Mouse (Mus musculus): ENCODE measurements around the gene Gstm1. TPM values are rescaled to one million over a fixed set of nuclear protein-coding genes. Genes with fewer than 3 reads are reported as not detected.
A peak's percentile ranks its signal among the peaks of the same experiment; 100 is the strongest.
"Not testable (repeated sequence)": the region's sequence is repeated elsewhere in the genome, so short reads cannot be mapped to it uniquely, and the experiment has no call there.

The Gstm1 gene
- polyA plus RNA-seq, 1 experiment from 2014 or later, result 62.2 TPM

DNA sequence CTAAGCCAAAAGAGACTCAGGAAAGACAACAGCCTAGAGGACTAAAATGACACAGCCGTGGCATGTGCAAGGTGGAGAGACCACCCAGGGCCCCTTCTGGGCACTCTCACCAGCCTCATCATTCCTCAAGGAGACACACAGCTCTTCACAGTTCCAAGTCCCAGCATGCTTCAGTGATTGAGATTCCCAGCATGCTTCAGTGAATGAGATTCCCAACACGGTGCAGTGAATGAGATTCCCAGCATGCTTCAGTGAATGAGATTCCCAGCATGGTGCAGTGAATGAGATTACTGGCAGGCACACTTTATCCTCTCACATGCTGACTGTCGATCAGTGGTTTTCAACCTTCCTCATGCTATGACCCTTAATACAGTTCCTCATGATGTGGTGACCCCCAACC, 6.2 kb downstream of the Gstm1 start:
- no peaks in the 10 kb centered on the region for H3K36me3 ChIP-seq
- H3K4me1 ChIP-seq, result peaks cover 3% of the 10 kb centered on the region; the same call in 1 of the 2 replicates
- WGBS, result 59% methylated on average over 3 of the region's 3 CpGs
- H3K27ac ChIP-seq, result no peak overlapping the region
- no peak overlapping the region for H3K4me3 ChIP-seq
- no peaks in the 10 kb centered on the region for H3K9me3 ChIP-seq
- DNase-seq (ENCODE audit: low spot score), result no peak
- peaks cover 11% of the 10 kb centered on the region; the same call in 1 of the 2 replicates for H3K27me3 ChIP-seq (ENCODE audit: insufficient read depth, poor library complexity, severe bottlenecking)

GRCm38 (mm10) chr3:108010286-108010685, 7.5 kb downstream of the Gstm1 start:
- WGBS, result 52% methylated on average over 2 of the region's 2 CpGs
- Histone ChIP-seq H3K27ac (no peak overlapping the region), H3K4me1 (no peaks in the 10 kb centered on the region), H3K9me3 (no peaks in the 10 kb centered on the region), H3K36me3 (no peaks in the 10 kb centered on the region), H3K4me3 (no peak overlapping the region), H3K27me3 (ENCODE audit: insufficient read depth, poor library complexity, severe bottlenecking) (0 out of 2 replicates have a peak, but pooled peaks cover under 1% of the 10 kb centered on the region)
- DNase-seq (ENCODE audit: low spot score), result no peak

DNA sequence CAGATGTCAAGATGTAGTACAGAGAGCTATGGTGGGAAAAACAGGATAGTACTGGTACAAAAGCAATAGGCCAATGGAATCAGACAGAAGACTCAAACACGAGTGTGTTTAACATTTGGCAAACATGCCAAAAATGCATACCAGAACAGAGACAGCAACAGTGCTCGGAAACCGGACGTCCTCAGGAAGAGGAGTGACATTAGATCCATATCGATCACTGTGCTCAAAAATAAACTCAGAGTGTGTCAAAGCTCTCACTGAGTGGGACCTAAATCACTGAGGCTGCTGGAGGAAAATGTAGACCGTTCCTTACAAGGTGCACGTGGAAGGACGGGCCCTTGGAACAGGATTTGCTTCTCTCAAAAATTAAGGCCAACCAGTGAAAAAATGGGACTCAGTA, 15.8 kb downstream of the Gstm1 start:
- no peak for DNase-seq (ENCODE audit: low spot score)
- WGBS, result 83% methylated on average over 8 of the region's 8 CpGs
- Histone ChIP-seq H3K36me3 (no peaks in the 10 kb centered on the region), H3K27ac (no peak overlapping the region), H3K4me1 (no peaks in the 10 kb centered on the region), H3K9me3 (no peaks in the 10 kb centered on the region), H3K4me3 (no peak overlapping the region), H3K27me3 (ENCODE audit: insufficient read depth, poor library complexity, severe bottlenecking) (no peaks in the 10 kb centered on the region)

DNA sequence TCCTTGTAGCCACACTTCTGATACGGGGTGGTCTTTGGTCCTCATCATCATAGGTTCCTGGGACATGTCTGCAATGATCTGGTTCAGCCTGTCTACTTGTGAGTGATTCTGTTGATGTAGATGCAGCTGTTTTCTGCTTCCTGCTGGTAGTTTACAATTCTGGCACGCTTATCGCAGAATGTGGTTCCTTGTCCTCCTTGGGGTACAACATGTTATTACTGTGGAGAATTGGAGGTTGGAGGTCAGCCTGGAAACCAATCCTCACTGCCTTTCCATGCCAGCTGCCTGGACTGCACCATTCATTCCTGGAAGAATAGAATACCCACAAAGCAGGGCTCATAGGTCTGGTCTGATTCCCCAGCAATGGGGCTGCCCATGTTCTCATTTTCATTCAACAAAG, 18.3 kb downstream of the Gstm1 start:
- no peaks in the 10 kb centered on the region for H3K27me3 ChIP-seq (ENCODE audit: insufficient read depth, poor library complexity, severe bottlenecking)
- no peaks in the 10 kb centered on the region for H3K9me3 ChIP-seq
- H3K4me3 ChIP-seq, result no peak overlapping the region
- no peak overlapping the region for H3K27ac ChIP-seq
- WGBS, result 84% methylated on average over 3 of the region's 3 CpGs
- H3K4me1 ChIP-seq, result no peaks in the 10 kb centered on the region
- DNase-seq (ENCODE audit: low spot score), result no peak
- H3K36me3 ChIP-seq, result no peaks in the 10 kb centered on the region

- Histone ChIP-seq H3K27ac (no peak overlapping the region), H3K36me3 (no peaks in the 10 kb centered on the region), H3K9me3 (no peaks in the 10 kb centered on the region), H3K4me1 (no peaks in the 10 kb centered on the region), H3K27me3 (ENCODE audit: insufficient read depth, poor library complexity, severe bottlenecking) (no peaks in the 10 kb centered on the region), H3K4me3 (no peak overlapping the region)
- no peak for DNase-seq (ENCODE audit: low spot score)
- 80% methylated on average over 3 of the region's 3 CpGs for WGBS
Measured at GRCm38 (mm10) chr3:107998591-107998990, 19.2 kb downstream of the Gstm1 start.

DNA sequence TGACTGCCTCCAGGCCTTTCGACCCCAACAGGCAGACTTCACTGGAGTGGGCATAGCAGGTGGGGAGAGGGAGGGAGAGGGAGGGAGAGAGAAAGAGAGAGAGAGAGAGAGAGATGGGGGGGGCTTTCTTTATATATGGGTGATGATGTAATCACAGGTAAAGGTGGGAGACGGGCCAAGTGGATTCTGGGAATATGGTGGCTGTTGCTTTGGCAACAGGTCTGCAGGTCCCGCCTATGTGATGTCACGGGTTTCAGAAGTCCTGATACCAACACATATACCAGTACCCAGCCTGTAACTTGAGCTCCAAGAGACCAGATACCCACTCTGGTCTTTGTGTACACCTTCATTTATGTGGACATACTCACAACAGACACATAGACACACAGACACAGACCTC, 21.2 kb downstream of the Gstm1 start:
- no peak overlapping the region for H3K4me3 ChIP-seq
- no peak for DNase-seq (ENCODE audit: low spot score)
- 86% methylated on average over 4 of the region's 4 CpGs for WGBS
- H3K9me3 ChIP-seq, result no peaks in the 10 kb centered on the region
- H3K27me3 ChIP-seq (ENCODE audit: insufficient read depth, poor library complexity, severe bottlenecking), result no peaks in the 10 kb centered on the region
- no peak overlapping the region for H3K27ac ChIP-seq
- H3K4me1 ChIP-seq, result no peaks in the 10 kb centered on the region
- H3K36me3 ChIP-seq, result no peaks in the 10 kb centered on the region

GRCm38 (mm10) chr3:107995974-107996373, 21.8 kb downstream of the Gstm1 start:
- H3K36me3 ChIP-seq; H3K27ac ChIP-seq; H3K27me3 ChIP-seq (ENCODE audit: insufficient read depth, poor library complexity, severe bottlenecking); H3K9me3 ChIP-seq; H3K4me1 ChIP-seq; H3K4me3 ChIP-seq; DNase-seq (ENCODE audit: low spot score): not testable (repeated sequence)
- 80% methylated on average over 2 of the region's 2 CpGs for WGBS

GRCm38 (mm10) chr3:107986041-107986562, 31.7 kb downstream of the Gstm1 start, which contains the start of gene Gstm2:
TSS of gene Gstm2 (minus strand) at chr3:107986453.
- H3K4me3 ChIP-seq, result peak within 1 kb of the TSS; percentile 45
- peak; percentile 80 for DNase-seq (ENCODE audit: low spot score)
- H3K27ac ChIP-seq, result peak within 1 kb of the TSS; percentile 42; the same call in 1 of the 2 replicates
- no peaks in the 10 kb centered on the region for H3K27me3 ChIP-seq (ENCODE audit: insufficient read depth, poor library complexity, severe bottlenecking)
- WGBS, result 34% methylated on average over 8 of the region's 8 CpGs
- H3K36me3 ChIP-seq, result no peaks in the 10 kb centered on the region
- H3K4me1 ChIP-seq, result peaks cover 24% of the 10 kb centered on the region
- no peaks in the 10 kb centered on the region for H3K9me3 ChIP-seq

- H3K9me3 ChIP-seq; H3K27me3 ChIP-seq (ENCODE audit: insufficient read depth, poor library complexity, severe bottlenecking); DNase-seq (ENCODE audit: low spot score); H3K36me3 ChIP-seq; H3K4me3 ChIP-seq; H3K27ac ChIP-seq: not testable (repeated sequence)
- H3K4me1 ChIP-seq, result peaks cover 24% of the 10 kb centered on the region
- WGBS, result 92% methylated on average over 2 of the region's 2 CpGs
Measured at GRCm38 (mm10) chr3:107985141-107985540, 32.6 kb downstream of the Gstm1 start.

GRCm38 (mm10) chr3:107984471-107984870, 33.3 kb downstream of the Gstm1 start:
- H3K4me1 ChIP-seq, result peaks cover 24% of the 10 kb centered on the region
- no peaks in the 10 kb centered on the region for H3K27me3 ChIP-seq (ENCODE audit: insufficient read depth, poor library complexity, severe bottlenecking)
- no peak overlapping the region for H3K4me3 ChIP-seq
- no peak overlapping the region for H3K27ac ChIP-seq
- no peak for DNase-seq (ENCODE audit: low spot score)
- 68% methylated on average over 5 of the region's 5 CpGs for WGBS
- no peaks in the 10 kb centered on the region for H3K9me3 ChIP-seq
- H3K36me3 ChIP-seq, result no peaks in the 10 kb centered on the region

- H3K27ac ChIP-seq, result no peak overlapping the region
- no peak overlapping the region for H3K4me3 ChIP-seq
- no peak for DNase-seq (ENCODE audit: low spot score)
- no peaks in the 10 kb centered on the region for H3K9me3 ChIP-seq
- H3K36me3 ChIP-seq, result no peaks in the 10 kb centered on the region
- peaks cover 24% of the 10 kb centered on the region for H3K4me1 ChIP-seq
- H3K27me3 ChIP-seq (ENCODE audit: insufficient read depth, poor library complexity, severe bottlenecking), result no peaks in the 10 kb centered on the region
- WGBS, result 74% methylated on average over 3 of the region's 3 CpGs
Measured at GRCm38 (mm10) chr3:107983771-107984170, 34.0 kb downstream of the Gstm1 start.

- H3K4me3 ChIP-seq, result no peak overlapping the region
- no peak for DNase-seq (ENCODE audit: low spot score)
- no peak overlapping the region for H3K27ac ChIP-seq
- 71% methylated on average over 6 of the region's 6 CpGs for WGBS
- no peaks in the 10 kb centered on the region for H3K9me3 ChIP-seq
- H3K36me3 ChIP-seq, result no peaks in the 10 kb centered on the region
- H3K27me3 ChIP-seq (ENCODE audit: insufficient read depth, poor library complexity, severe bottlenecking), result no peaks in the 10 kb centered on the region
- peaks cover 24% of the 10 kb centered on the region for H3K4me1 ChIP-seq
Measured at GRCm38 (mm10) chr3:107982726-107983125, 35.0 kb downstream of the Gstm1 start.

- no peak overlapping the region for H3K27ac ChIP-seq
Measured at GRCm38 (mm10) chr3:107981261-107981660, 36.5 kb downstream of the Gstm1 start.

GRCm38 (mm10) chr3:107977691-107978090, 40.1 kb downstream of the Gstm1 start:
- Histone ChIP-seq H3K4me3 (no peak overlapping the region), H3K4me1 (no peaks in the 10 kb centered on the region), H3K27me3 (ENCODE audit: insufficient read depth, poor library complexity, severe bottlenecking) (peaks cover 6% of the 10 kb centered on the region), H3K27ac (no peak overlapping the region), H3K36me3 (no peaks in the 10 kb centered on the region), H3K9me3 (no peaks in the 10 kb centered on the region)
- WGBS, result 49% methylated on average over 3 of the region's 3 CpGs
- no peak for DNase-seq (ENCODE audit: low spot score)

More at GRCm38 (mm10) chr3:107981261-107981660, 36.5 kb downstream of the Gstm1 start:
- H3K4me1 ChIP-seq, result peaks cover 18% of the 10 kb centered on the region
- no peak overlapping the region for H3K4me3 ChIP-seq
- no peaks in the 10 kb centered on the region for H3K9me3 ChIP-seq
- no peak for DNase-seq (ENCODE audit: low spot score)
- H3K36me3 ChIP-seq, result no peaks in the 10 kb centered on the region
- WGBS, result 71% methylated on average over 3 of the region's 3 CpGs
- no peaks in the 10 kb centered on the region for H3K27me3 ChIP-seq (ENCODE audit: insufficient read depth, poor library complexity, severe bottlenecking)

Measured in heart, embryonic 10.5 days (tissue).